Mouse (Mus musculus) lung, embryonic 14.5 days (tissue): ENCODE measurements around the gene Smco4. TPM values are rescaled to one million over a fixed set of nuclear protein-coding genes. Genes with fewer than 3 reads are reported as not detected.

ENCODE experiments used
- ATAC-seq: fragments of 200-750 bp; cut with Nextera tagmentation; 2 replicates; pipeline ENCODE4 v1.8.0; 2017; ENCODE audit warnings: mild to moderate bottlenecking, moderate TSS enrichment, moderate library complexity; ENCODE audit not compliant: insufficient read depth
- DNase-seq: peaks from one replicate; pipeline ENCODE4 v3.0.0-alpha.2; 2015
- H3K27ac ChIP-seq: fragments of 300-500 bp; sonication (generic); 2 replicates; pipeline ENCODE4 v1.5.1; 2014; ENCODE audit warnings: low read depth, mild to moderate bottlenecking, moderate library complexity
- H3K27me3 ChIP-seq: fragments of 300-500 bp; sonication (generic); 2 replicates; pipeline ENCODE4 v1.6.1; 2014; ENCODE audit warnings: low read length, control low read depth; ENCODE audit not compliant: insufficient read depth
- H3K36me3 ChIP-seq: fragments of 300-500 bp; sonication (generic); 2 replicates; pipeline ENCODE4 v1.6.1; 2014; ENCODE audit warnings: control low read depth; ENCODE audit not compliant: insufficient read depth
- H3K4me1 ChIP-seq: fragments of 300-500 bp; sonication (generic); 2 replicates; pipeline ENCODE4 v1.6.1; 2014; ENCODE audit warnings: antibody characterized with exemption, control low read depth; ENCODE audit not compliant: insufficient read depth
- H3K4me2 ChIP-seq: fragments of 300-500 bp; sonication (generic); 2 replicates; pipeline ENCODE4 v1.6.1; 2014; ENCODE audit warnings: mild to moderate bottlenecking
- H3K4me3 ChIP-seq: fragments of 300-500 bp; sonication (generic); 2 replicates; pipeline ENCODE4 v1.5.1; 2014; ENCODE audit warnings: low read depth, low read length
- H3K9ac ChIP-seq: fragments of 300-500 bp; sonication (generic); 2 replicates; pipeline ENCODE4 v1.6.1; 2014
- H3K9me3 ChIP-seq: fragments of 300-500 bp; sonication (generic); 2 replicates; pipeline ENCODE4 v1.6.1; 2016; ENCODE audit warnings: low read depth, low read length, control low read depth
- CTCF ChIP-seq: IDR thresholded peaks from 2 replicates; pipeline ENCODE4 v1.5.1; 2016; ENCODE audit warnings: antibody characterized with exemption, low read depth
- WGBS: fragments of 180-500 bp; shearing (Covaris S2); extraction: QIAGEN DNeasy Blood & Tissue Kit; methylation state at CpG from one replicate; pipeline ENCODE4 v1.1.7; 2014; 5-methylcytosine and 5-hydroxymethylcytosine counted together
- polyA plus RNA-seq: library from polyadenylated mRNA; unstranded; fragments of >200 nt; fragmentation: Nextera tagmentation; extraction: Ambion mirVana; gene quantifications from 2 replicates; pipeline ENCODE4 v1.2.1, GENCODE M21; 2014

Smco4 gene
- polyA plus RNA-seq, 1 experiment from 2014 or later = 3.9 TPM

GRCm38 (mm10) chr9:15529965-15530320 lies 36.7 kb downstream of the Smco4 start:
- ATAC-seq = no peak
- Histone ChIP-seq H3K4me3 (no peak overlapping the region), H3K4me2 (no peak overlapping the region), H3K36me3 (no peaks in the 10 kb centered on the region), H3K9me3 (no peaks in the 10 kb centered on the region), H3K4me1 (peaks cover 50% of the 10 kb centered on the region; the same call in 1 of the 2 replicates), H3K27me3 (no peaks in the 10 kb centered on the region), H3K27ac (no peak overlapping the region), H3K9ac (no peak overlapping the region)
- TF ChIP-seq CTCF = no peak
- no peak for DNase-seq
- WGBS = 76% methylated on average over 2 of the region's 2 CpGs

- H3K4me2 ChIP-seq = no peak overlapping the region
- TF ChIP-seq CTCF = no peak
- no peaks in the 10 kb centered on the region for H3K36me3 ChIP-seq
- no peaks in the 10 kb centered on the region for H3K27me3 ChIP-seq
- H3K9me3 ChIP-seq = no peaks in the 10 kb centered on the region
- no peak overlapping the region for H3K4me3 ChIP-seq
- DNase-seq (no peak), ATAC-seq (no peak)
- no peak overlapping the region for H3K9ac ChIP-seq
- H3K4me1 ChIP-seq = peaks cover 41% of the 10 kb centered on the region; the same call in 1 of the 2 replicates
- 55% methylated on average over 5 of the region's 5 CpGs for WGBS
- no peak overlapping the region for H3K27ac ChIP-seq
Observed at GRCm38 (mm10) chr9:15531204-15531603, 38.0 kb downstream of the Smco4 start.

GRCm38 (mm10) chr9:15533336-15534070 lies 40.3 kb downstream of the Smco4 start:
- 58% methylated on average over 11 of the region's 11 CpGs for WGBS
- no peak for ATAC-seq

GRCm38 (mm10) chr9:15534110-15534509 lies 40.9 kb downstream of the Smco4 start:
- peaks cover 15% of the 10 kb centered on the region; the same call in 1 of the 2 replicates for H3K4me1 ChIP-seq
- ATAC-seq (no peak), DNase-seq (no peak)
- no peak overlapping the region for H3K27ac ChIP-seq
- H3K9me3 ChIP-seq = no peaks in the 10 kb centered on the region
- H3K4me3 ChIP-seq = no peak overlapping the region
- no peaks in the 10 kb centered on the region for H3K27me3 ChIP-seq
- WGBS = 86% methylated on average over 2 of the region's 2 CpGs
- H3K4me2 ChIP-seq = no peak overlapping the region
- no peaks in the 10 kb centered on the region for H3K36me3 ChIP-seq
- no peak overlapping the region for H3K9ac ChIP-seq
- TF ChIP-seq CTCF = no peak

More at GRCm38 (mm10) chr9:15533336-15534070, 40.3 kb downstream of the Smco4 start:
- Histone ChIP-seq H3K4me2 (no peak overlapping the region), H3K27me3 (no peaks in the 10 kb centered on the region), H3K27ac (no peak overlapping the region), H3K9ac (no peak overlapping the region), H3K4me1 (peaks cover 21% of the 10 kb centered on the region; the same call in 1 of the 2 replicates), H3K4me3 (no peak overlapping the region), H3K36me3 (no peaks in the 10 kb centered on the region), H3K9me3 (no peaks in the 10 kb centered on the region)
- TF ChIP-seq CTCF = no peak
- no peak for DNase-seq

GRCm38 (mm10) chr9:15535418-15535817 lies 42.2 kb downstream of the Smco4 start:
- H3K27ac ChIP-seq = no peak overlapping the region
- WGBS = 29% methylated on average over 5 of the region's 5 CpGs
- no peak overlapping the region for H3K4me2 ChIP-seq
- H3K27me3 ChIP-seq = no peaks in the 10 kb centered on the region
- H3K9ac ChIP-seq = no peak overlapping the region
- H3K9me3 ChIP-seq = no peaks in the 10 kb centered on the region
- no peak for DNase-seq
- no peak for TF ChIP-seq CTCF
- 0 out of 2 replicates have a peak, but pooled peaks cover 6% of the 10 kb centered on the region for H3K4me1 ChIP-seq
- no peak overlapping the region for H3K4me3 ChIP-seq
- ATAC-seq = no peak
- H3K36me3 ChIP-seq = no peaks in the 10 kb centered on the region

GRCm38 (mm10) chr9:15536861-15537426 lies 43.7 kb downstream of the Smco4 start:
- 74% methylated on average over 5 of the region's 5 CpGs for WGBS
- H3K4me3 ChIP-seq = no peak overlapping the region
- no peak for DNase-seq
- no peaks in the 10 kb centered on the region for H3K9me3 ChIP-seq
- H3K36me3 ChIP-seq = no peaks in the 10 kb centered on the region
- no peaks in the 10 kb centered on the region for H3K27me3 ChIP-seq
- peak; percentile 30; the same call in 1 of the 2 replicates for ATAC-seq
- no peak overlapping the region for H3K4me2 ChIP-seq
- 0 out of 2 replicates have a peak, but pooled peaks cover 3% of the 10 kb centered on the region for H3K4me1 ChIP-seq
- H3K27ac ChIP-seq = no peak overlapping the region
- H3K9ac ChIP-seq = no peak overlapping the region
- no peak for TF ChIP-seq CTCF

- WGBS = 92% methylated on average over 3 of the region's 3 CpGs
- no peak for ATAC-seq
- no peak for TF ChIP-seq CTCF
Observed at GRCm38 (mm10) chr9:15537455-15538048, 44.3 kb downstream of the Smco4 start.

More at GRCm38 (mm10) chr9:15537455-15538048, 44.3 kb downstream of the Smco4 start:
- Histone ChIP-seq H3K27ac (no peak overlapping the region), H3K4me3 (no peak overlapping the region), H3K27me3 (no peaks in the 10 kb centered on the region), H3K4me1 (0 out of 2 replicates have a peak, but pooled peaks cover 3% of the 10 kb centered on the region), H3K9me3 (no peaks in the 10 kb centered on the region), H3K9ac (no peak overlapping the region), H3K36me3 (no peaks in the 10 kb centered on the region), H3K4me2 (no peak overlapping the region)
- no peak for DNase-seq
